Mouse (Mus musculus): Measurements from ENCODE around the gene Pigg. TPM values are rescaled to one million over a fixed set of nuclear protein-coding genes. Genes with fewer than 3 reads are reported as not detected.
"Not testable (repeated sequence)": the region's sequence is repeated elsewhere in the genome, so short reads cannot be mapped to it uniquely, and the experiment has no call there.

The Pigg gene
- polyA plus RNA-seq, 1 experiment, result 10.0 TPM

- Histone ChIP-seq H3K9me3 (replicated peaks; ENCODE audit: control insufficient read depth, insufficient read depth, low read length, poor library complexity, severe bottlenecking) (no peaks in the 10 kb centered on the region; the same call in 1 of the 2 replicates), H3K4me3 (ENCODE audit: low read depth, low read length) (peak overlapping the region; percentile 85), H3K27ac (ENCODE audit: insufficient read depth, low read length) (no peak overlapping the region; the same call in 1 of the 2 replicates), H3K9ac (ENCODE audit: low read depth, poor library complexity, severe bottlenecking) (peak overlapping the region; percentile 91), H3K27me3 (ENCODE audit: control insufficient read depth, insufficient read depth, low read length, poor library complexity, severe bottlenecking) (no peaks in the 10 kb centered on the region), H3K36me3 (ENCODE audit: control insufficient read depth, insufficient read depth, low read length, poor library complexity, severe bottlenecking) (peaks cover 13% of the 10 kb centered on the region), H3K4me1 (ENCODE audit: control insufficient read depth, insufficient read depth, low read length) (peaks cover 2% of the 10 kb centered on the region)
- TF ChIP-seq EP300 (IDR thresholded peaks at IDR 0.05; ENCODE audit: insufficient read depth, low read depth, low read length), result no peak
- no peak for TF ChIP-seq CTCF (IDR thresholded peaks at IDR 0.05; ENCODE audit: low read depth, low read length)
- no peak for TF ChIP-seq POLR2A (IDR thresholded peaks at IDR 0.05; ENCODE audit: insufficient read depth, low read length)
Measured at GRCm38 (mm10) chr5:108269063-108269810, 43.2 kb upstream of the Pigg start.

GRCm38 (mm10) chr5:108269811-108270151, 42.6 kb upstream of the Pigg start:
- H3K4me3 ChIP-seq (ENCODE audit: low read depth, low read length), result peak overlapping the region; percentile 85
- no peak overlapping the region for H3K27ac ChIP-seq (ENCODE audit: insufficient read depth, low read length)
- H3K36me3 ChIP-seq (ENCODE audit: control insufficient read depth, insufficient read depth, low read length, poor library complexity, severe bottlenecking), result peaks cover 13% of the 10 kb centered on the region
- H3K9ac ChIP-seq (ENCODE audit: low read depth, poor library complexity, severe bottlenecking), result peak overlapping the region; percentile 91
- no peaks in the 10 kb centered on the region for H3K27me3 ChIP-seq (ENCODE audit: control insufficient read depth, insufficient read depth, low read length, poor library complexity, severe bottlenecking)
- H3K4me1 ChIP-seq (ENCODE audit: control insufficient read depth, insufficient read depth, low read length), result peaks cover 2% of the 10 kb centered on the region
- TF ChIP-seq CTCF (IDR thresholded peaks at IDR 0.05; ENCODE audit: low read depth, low read length) (no peak), EP300 (IDR thresholded peaks at IDR 0.05; ENCODE audit: insufficient read depth, low read depth, low read length) (no peak), POLR2A (IDR thresholded peaks at IDR 0.05; ENCODE audit: insufficient read depth, low read length) (no peak)
- no peaks in the 10 kb centered on the region; the same call in 1 of the 2 replicates for H3K9me3 ChIP-seq (replicated peaks; ENCODE audit: control insufficient read depth, insufficient read depth, low read length, poor library complexity, severe bottlenecking)

- Histone ChIP-seq H3K4me1 (ENCODE audit: control insufficient read depth, insufficient read depth, low read length) (peaks cover 2% of the 10 kb centered on the region), H3K4me3 (ENCODE audit: low read depth, low read length) (peak overlapping the region; percentile 44), H3K27me3 (ENCODE audit: control insufficient read depth, insufficient read depth, low read length, poor library complexity, severe bottlenecking) (no peaks in the 10 kb centered on the region), H3K9me3 (replicated peaks; ENCODE audit: control insufficient read depth, insufficient read depth, low read length, poor library complexity, severe bottlenecking) (no peaks in the 10 kb centered on the region; the same call in 1 of the 2 replicates), H3K36me3 (ENCODE audit: control insufficient read depth, insufficient read depth, low read length, poor library complexity, severe bottlenecking) (peaks cover 14% of the 10 kb centered on the region), H3K27ac (ENCODE audit: insufficient read depth, low read length) (no peak overlapping the region), H3K9ac (ENCODE audit: low read depth, poor library complexity, severe bottlenecking) (peak overlapping the region; percentile 91)
- TF ChIP-seq POLR2A (IDR thresholded peaks at IDR 0.05; ENCODE audit: insufficient read depth, low read length) (no peak), CTCF (IDR thresholded peaks at IDR 0.05; ENCODE audit: low read depth, low read length) (no peak), EP300 (IDR thresholded peaks at IDR 0.05; ENCODE audit: insufficient read depth, low read depth, low read length) (no peak)
Measured at GRCm38 (mm10) chr5:108270415-108270814, 42.0 kb upstream of the Pigg start.

DNA sequence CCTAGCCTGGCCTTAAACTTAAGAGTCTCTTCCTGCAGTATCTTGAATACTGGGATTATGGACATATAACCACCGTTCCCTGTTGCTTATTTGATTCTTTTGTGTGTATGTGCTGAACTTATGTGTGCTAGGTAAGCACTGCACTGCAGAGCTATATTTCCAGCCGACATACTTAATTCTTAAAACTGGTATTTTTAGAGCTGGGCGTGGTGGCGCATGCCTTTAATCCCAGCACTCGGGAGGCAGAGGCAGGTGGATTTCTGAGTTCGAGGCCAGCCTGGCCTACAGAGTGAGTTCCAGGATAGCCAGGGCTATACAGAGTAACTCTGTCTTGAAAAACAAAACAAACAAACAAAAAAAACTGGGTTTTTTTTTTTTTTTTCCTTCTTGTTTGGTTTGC, 41.1 kb upstream of the Pigg start:
- H3K4me3 ChIP-seq (ENCODE audit: low read depth, low read length); H3K4me1 ChIP-seq (ENCODE audit: control insufficient read depth, insufficient read depth, low read length); H3K27me3 ChIP-seq (ENCODE audit: control insufficient read depth, insufficient read depth, low read length, poor library complexity, severe bottlenecking); H3K27ac ChIP-seq (ENCODE audit: insufficient read depth, low read length); H3K9ac ChIP-seq (ENCODE audit: low read depth, poor library complexity, severe bottlenecking); H3K9me3 ChIP-seq (replicated peaks; ENCODE audit: control insufficient read depth, insufficient read depth, low read length, poor library complexity, severe bottlenecking): not testable (repeated sequence)
- H3K36me3 ChIP-seq (ENCODE audit: control insufficient read depth, insufficient read depth, low read length, poor library complexity, severe bottlenecking), result peaks cover 21% of the 10 kb centered on the region

DNA sequence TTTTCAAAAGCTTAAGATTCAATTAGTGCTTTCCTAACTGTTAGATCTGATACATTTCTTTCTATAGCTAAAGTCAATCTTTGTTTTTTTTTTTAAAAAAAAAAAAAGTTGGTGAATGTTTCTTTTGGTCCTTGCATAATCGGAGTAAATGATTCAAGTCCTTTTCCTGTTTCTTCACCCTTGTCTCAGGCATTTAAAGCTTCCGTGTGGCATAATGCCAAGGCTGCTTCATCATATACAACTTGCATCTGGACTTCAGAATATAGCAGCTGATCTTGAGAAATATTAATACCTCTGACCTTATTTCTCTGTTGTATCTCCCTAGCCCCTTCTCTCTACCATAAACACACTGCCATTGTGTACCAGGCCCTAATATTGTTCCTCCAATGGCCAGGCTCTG, 25.5 kb upstream of the Pigg start:
- peaks cover 11% of the 10 kb centered on the region; the same call in 1 of the 2 replicates for H3K9me3 ChIP-seq (replicated peaks; ENCODE audit: control insufficient read depth, insufficient read depth, low read length, poor library complexity, severe bottlenecking)
- TF ChIP-seq CTCF (IDR thresholded peaks at IDR 0.05; ENCODE audit: low read depth, low read length) (no peak), POLR2A (IDR thresholded peaks at IDR 0.05; ENCODE audit: insufficient read depth, low read length) (no peak), EP300 (IDR thresholded peaks at IDR 0.05; ENCODE audit: insufficient read depth, low read depth, low read length) (no peak)
- H3K27ac ChIP-seq (ENCODE audit: insufficient read depth, low read length), result no peak overlapping the region
- H3K9ac ChIP-seq (ENCODE audit: low read depth, poor library complexity, severe bottlenecking), result no peak overlapping the region
- H3K4me1 ChIP-seq (ENCODE audit: control insufficient read depth, insufficient read depth, low read length), result no peaks in the 10 kb centered on the region
- no peaks in the 10 kb centered on the region for H3K27me3 ChIP-seq (ENCODE audit: control insufficient read depth, insufficient read depth, low read length, poor library complexity, severe bottlenecking)
- no peak overlapping the region for H3K4me3 ChIP-seq (ENCODE audit: low read depth, low read length)
- H3K36me3 ChIP-seq (ENCODE audit: control insufficient read depth, insufficient read depth, low read length, poor library complexity, severe bottlenecking), result no peaks in the 10 kb centered on the region

- Histone ChIP-seq H3K4me1 (ENCODE audit: control insufficient read depth, insufficient read depth, low read length) (no peaks in the 10 kb centered on the region), H3K27ac (ENCODE audit: insufficient read depth, low read length) (no peak overlapping the region), H3K27me3 (ENCODE audit: control insufficient read depth, insufficient read depth, low read length, poor library complexity, severe bottlenecking) (no peaks in the 10 kb centered on the region; the same call in 1 of the 2 replicates), H3K9me3 (replicated peaks; ENCODE audit: control insufficient read depth, insufficient read depth, low read length, poor library complexity, severe bottlenecking) (no peaks in the 10 kb centered on the region), H3K4me3 (ENCODE audit: low read depth, low read length) (no peak overlapping the region), H3K36me3 (ENCODE audit: control insufficient read depth, insufficient read depth, low read length, poor library complexity, severe bottlenecking) (no peaks in the 10 kb centered on the region), H3K9ac (ENCODE audit: low read depth, poor library complexity, severe bottlenecking) (no peak overlapping the region)
- TF ChIP-seq EP300 (IDR thresholded peaks at IDR 0.05; ENCODE audit: insufficient read depth, low read depth, low read length) (no peak), CTCF (IDR thresholded peaks at IDR 0.05; ENCODE audit: low read depth, low read length) (no peak)
Measured at GRCm38 (mm10) chr5:108301567-108301966, 10.8 kb upstream of the Pigg start.

All from ES-Bruce4 (cell line).